Mouse (Mus musculus) kidney, postnatal 4 days (tissue): ENCODE data around the gene Ctdsp1.

Source experiments
- DNase-seq, 2 experiments: peaks; one replicate each; pipeline ENCODE4 v3.0.0; 2021; ENCODE audit warnings: mixed read lengths in 2 of 2

Gene Ctdsp1

GRCm38 (mm10) chr1:74390924-74391748, at the start of gene Ctdsp1:
Ctdsp1 (plus strand) TSS chr1:74391509.
- peak; percentile 98 to 99 for DNase-seq

GRCm38 (mm10) chr1:74341898-74342297, 49.4 kb upstream of the Ctdsp1 start:
- no peak for DNase-seq

- no peak for DNase-seq
Measured at GRCm38 (mm10) chr1:74342308-74342707, 49.0 kb upstream of the Ctdsp1 start.

- peak; percentile 46 to 67 for DNase-seq
Measured at GRCm38 (mm10) chr1:74343161-74343560, 48.1 kb upstream of the Ctdsp1 start.

- no peak for DNase-seq
Measured at GRCm38 (mm10) chr1:74344163-74344916, 47.0 kb upstream of the Ctdsp1 start.

GRCm38 (mm10) chr1:74351185-74351769, 40.0 kb upstream of the Ctdsp1 start:
- no peak for DNase-seq

GRCm38 (mm10) chr1:74352532-74353096, 38.7 kb upstream of the Ctdsp1 start:
- DNase-seq = no peak

GRCm38 (mm10) chr1:74353453-74354229, 37.7 kb upstream of the Ctdsp1 start:
- no peak for DNase-seq

- DNase-seq = no peak
Measured at GRCm38 (mm10) chr1:74357531-74357930, 33.8 kb upstream of the Ctdsp1 start.

GRCm38 (mm10) chr1:74359952-74360517, 31.3 kb upstream of the Ctdsp1 start:
- DNase-seq = no peak

- DNase-seq = peak; percentile 76 to 83
Measured at GRCm38 (mm10) chr1:74361812-74362211, 29.5 kb upstream of the Ctdsp1 start, which contains the start of gene Catip. Catip (plus strand) TSS chr1:74362108.

- DNase-seq = peak in 1 of 2 experiments; percentile 18
Measured at GRCm38 (mm10) chr1:74362325-74363229, 28.7 kb upstream of the Ctdsp1 start.

- no peak for DNase-seq
Measured at GRCm38 (mm10) chr1:74363437-74363836, 27.9 kb upstream of the Ctdsp1 start.

- no peak for DNase-seq
Measured at GRCm38 (mm10) chr1:74364270-74364669, 27.0 kb upstream of the Ctdsp1 start.

GRCm38 (mm10) chr1:74367886-74368645, 23.2 kb upstream of the Ctdsp1 start:
- DNase-seq = peak; percentile 68 to 81

- no peak for DNase-seq
Measured at GRCm38 (mm10) chr1:74370040-74370439, 21.3 kb upstream of the Ctdsp1 start.

GRCm38 (mm10) chr1:74373372-74373771, 17.9 kb upstream of the Ctdsp1 start:
- DNase-seq = no peak

- DNase-seq = no peak
Measured at GRCm38 (mm10) chr1:74374980-74375379, 16.3 kb upstream of the Ctdsp1 start, which contains the start of gene Slc11a1. Slc11a1 (plus strand) TSS chr1:74375195.

GRCm38 (mm10) chr1:74375561-74375960, 15.7 kb upstream of the Ctdsp1 start:
- no peak for DNase-seq

- DNase-seq = peak in 1 of 2 experiments; percentile 34
Measured at GRCm38 (mm10) chr1:74376396-74376795, 14.9 kb upstream of the Ctdsp1 start.
